Mouse (Mus musculus) lung, postnatal 0 days (tissue): ENCODE measurements around the gene Slc39a5. TPM values are rescaled to one million over a fixed set of nuclear protein-coding genes. Genes with fewer than 3 reads are reported as not detected.
A peak's percentile ranks its signal among the peaks of the same experiment; 100 is the strongest.

ENCODE experiments used
- ATAC-seq: fragments of 200-750 bp; cut with Nextera tagmentation; 2 replicates; pipeline ENCODE4 v1.8.0; 2017; ENCODE audit warnings: moderate library complexity
- DNase-seq: peaks from one replicate; pipeline ENCODE4 v3.0.0-alpha.2; 2016; ENCODE audit warnings: low spot score
- H3K27ac ChIP-seq: fragments of 300-500 bp; sonication (generic); 2 replicates; pipeline ENCODE4 v1.5.1; 2014; ENCODE audit warnings: antibody characterized with exemption, mild to moderate bottlenecking, low read length, mixed read lengths
- H3K27me3 ChIP-seq: fragments of 300-500 bp; sonication (generic); replicated peaks from 2 replicates; pipeline ENCODE4 v1.6.1; 2014; ENCODE audit warnings: low read length, mixed read lengths; ENCODE audit not compliant: insufficient read depth
- H3K36me3 ChIP-seq: fragments of 300-500 bp; sonication (generic); 2 replicates; pipeline ENCODE4 v1.6.1; 2014; ENCODE audit warnings: low read length, mixed read lengths; ENCODE audit not compliant: insufficient read depth
- H3K4me1 ChIP-seq: fragments of 300-500 bp; sonication (generic); 2 replicates; pipeline ENCODE4 v1.6.1; 2014; ENCODE audit warnings: antibody characterized with exemption, low read depth, low read length, mixed read lengths; ENCODE audit not compliant: insufficient read depth
- H3K4me2 ChIP-seq: fragments of 300-500 bp; sonication (generic); replicated peaks from 2 replicates; pipeline ENCODE4 v1.6.1; 2014; ENCODE audit warnings: low read depth, mild to moderate bottlenecking, low read length, moderate library complexity, mixed read lengths
- H3K4me3 ChIP-seq: fragments of 300-500 bp; sonication (generic); 2 replicates; pipeline ENCODE4 v1.5.1; 2014; ENCODE audit warnings: low read depth, low read length
- H3K9ac ChIP-seq: fragments of 300-500 bp; sonication (generic); replicated peaks from 2 replicates; pipeline ENCODE4 v1.6.1; 2014; ENCODE audit warnings: low read depth, mild to moderate bottlenecking
- H3K9me3 ChIP-seq: fragments of 300-500 bp; sonication (generic); 2 replicates; pipeline ENCODE4 v1.6.1; 2016; ENCODE audit warnings: low read length, mixed read lengths
- CTCF ChIP-seq: IDR thresholded peaks from 2 replicates; pipeline ENCODE4 v1.5.1; 2016; ENCODE audit warnings: antibody characterized with exemption, mild to moderate bottlenecking
- EP300 ChIP-seq: IDR thresholded peaks from 2 replicates; pipeline ENCODE4 v1.6.1; 2016; ENCODE audit warnings: antibody characterized with exemption, mild to moderate bottlenecking, control low read depth
- WGBS: fragments of 180-500 bp; shearing (Covaris S2); extraction: QIAGEN DNeasy Blood & Tissue Kit; methylation state at CpG from one replicate; pipeline ENCODE4 v1.1.7; 2014; 5-methylcytosine and 5-hydroxymethylcytosine counted together
- polyA plus RNA-seq: library from polyadenylated mRNA; unstranded; fragments of >200 nt; fragmentation: Nextera tagmentation; extraction: Ambion mirVana; gene quantifications from 2 replicates; pipeline ENCODE4 v1.2.1, GENCODE M21; 2015

The Slc39a5 gene
- polyA plus RNA-seq, 1 experiment from 2014 or later: not detected

GRCm38 (mm10) chr10:128438675-128439279, 37.7 kb upstream of the Slc39a5 start:
- H3K4me1 ChIP-seq: no peaks in the 10 kb centered on the region; the same call in 1 of the 2 replicates
- no peak overlapping the region for H3K27ac ChIP-seq
- H3K27me3 ChIP-seq: no peaks in the 10 kb centered on the region
- H3K4me3 ChIP-seq: no peak overlapping the region
- H3K36me3 ChIP-seq: 0 out of 2 replicates have a peak, but pooled peaks cover 20% of the 10 kb centered on the region
- WGBS: 46% methylated on average over 10 of the region's 10 CpGs
- H3K4me2 ChIP-seq: no peak overlapping the region
- peak; percentile 33 for DNase-seq
- ATAC-seq: peak; percentile 48
- TF ChIP-seq CTCF (no peak), EP300 (no peak)
- no peaks in the 10 kb centered on the region for H3K9me3 ChIP-seq
- H3K9ac ChIP-seq: no peak overlapping the region

- no peak overlapping the region for H3K27ac ChIP-seq
Observed at GRCm38 (mm10) chr10:128436376-128436775, 35.3 kb upstream of the Slc39a5 start.

GRCm38 (mm10) chr10:128435873-128436272, 34.8 kb upstream of the Slc39a5 start:
- TF ChIP-seq CTCF (no peak), EP300 (no peak)
- no peak for DNase-seq
- H3K9ac ChIP-seq: no peak overlapping the region
- no peak for ATAC-seq
- H3K4me3 ChIP-seq: no peak overlapping the region
- H3K27ac ChIP-seq: no peak overlapping the region
- 68% methylated on average over 5 of the region's 5 CpGs for WGBS
- H3K4me2 ChIP-seq: no peak overlapping the region
- H3K36me3 ChIP-seq: 0 out of 2 replicates have a peak, but pooled peaks cover 18% of the 10 kb centered on the region
- H3K9me3 ChIP-seq: no peaks in the 10 kb centered on the region
- H3K4me1 ChIP-seq: no peaks in the 10 kb centered on the region; the same call in 1 of the 2 replicates
- no peaks in the 10 kb centered on the region for H3K27me3 ChIP-seq

More at GRCm38 (mm10) chr10:128436376-128436775, 35.3 kb upstream of the Slc39a5 start:
- Histone ChIP-seq H3K4me2 (no peak overlapping the region), H3K4me1 (no peaks in the 10 kb centered on the region; the same call in 1 of the 2 replicates), H3K9me3 (no peaks in the 10 kb centered on the region), H3K9ac (no peak overlapping the region), H3K27me3 (no peaks in the 10 kb centered on the region), H3K4me3 (no peak overlapping the region), H3K36me3 (0 out of 2 replicates have a peak, but pooled peaks cover 18% of the 10 kb centered on the region)
- no peak for DNase-seq
- ATAC-seq: no peak
- WGBS: 91% methylated on average over 8 of the region's 8 CpGs
- TF ChIP-seq EP300: no peak
- TF ChIP-seq CTCF: no peak

GRCm38 (mm10) chr10:128435186-128435823, 34.3 kb upstream of the Slc39a5 start:
- no peak overlapping the region for H3K9ac ChIP-seq
- H3K4me3 ChIP-seq: no peak overlapping the region
- ATAC-seq (no peak; the same call in 1 of the 2 replicates), DNase-seq (peak; percentile 49)
- H3K27ac ChIP-seq: no peak overlapping the region
- H3K4me1 ChIP-seq: no peaks in the 10 kb centered on the region; the same call in 1 of the 2 replicates
- no peaks in the 10 kb centered on the region for H3K27me3 ChIP-seq
- 79% methylated on average over 17 of the region's 17 CpGs for WGBS
- no peak overlapping the region for H3K4me2 ChIP-seq
- 0 out of 2 replicates have a peak, but pooled peaks cover 19% of the 10 kb centered on the region for H3K36me3 ChIP-seq
- no peaks in the 10 kb centered on the region for H3K9me3 ChIP-seq
- no peak for TF ChIP-seq CTCF
- TF ChIP-seq EP300: no peak

GRCm38 (mm10) chr10:128434681-128435080, 33.7 kb upstream of the Slc39a5 start:
- 50% methylated on average over 10 of the region's 10 CpGs for WGBS

GRCm38 (mm10) chr10:128433417-128433816, 32.4 kb upstream of the Slc39a5 start:
- no peaks in the 10 kb centered on the region for H3K27me3 ChIP-seq
- TF ChIP-seq EP300 (no peak), CTCF (no peak)
- ATAC-seq (no peak), DNase-seq (no peak)
- H3K36me3 ChIP-seq: peaks cover 28% of the 10 kb centered on the region; the same call in 1 of the 2 replicates
- H3K4me2 ChIP-seq: no peak overlapping the region
- no peak overlapping the region for H3K4me3 ChIP-seq
- no peaks in the 10 kb centered on the region; the same call in 1 of the 2 replicates for H3K4me1 ChIP-seq
- no peak overlapping the region for H3K9ac ChIP-seq
- WGBS: 98% methylated on average over 2 of the region's 2 CpGs
- H3K27ac ChIP-seq: no peak overlapping the region
- H3K9me3 ChIP-seq: no peaks in the 10 kb centered on the region

More at GRCm38 (mm10) chr10:128434681-128435080, 33.7 kb upstream of the Slc39a5 start:
- Histone ChIP-seq H3K4me1 (no peaks in the 10 kb centered on the region; the same call in 1 of the 2 replicates), H3K27ac (no peak overlapping the region), H3K9ac (no peak overlapping the region), H3K4me3 (no peak overlapping the region), H3K27me3 (no peaks in the 10 kb centered on the region), H3K9me3 (no peaks in the 10 kb centered on the region), H3K36me3 (peaks cover 25% of the 10 kb centered on the region; the same call in 1 of the 2 replicates), H3K4me2 (no peak overlapping the region)
- DNase-seq: no peak
- ATAC-seq: no peak
- TF ChIP-seq EP300 (no peak), CTCF (no peak)
